Mouse (Mus musculus): ENCODE results near the gene Pgm2l1. TPM values are rescaled to one million over a fixed set of nuclear protein-coding genes. Genes with fewer than 3 reads are reported as not detected.

Pgm2l1 gene
- polyA plus RNA-seq, 1 experiment: 15.8 TPM

- Histone ChIP-seq H3K4me1 (replicated peaks; ENCODE audit: control insufficient read depth, insufficient read depth, low read length) (peaks cover 2% of the 10 kb centered on the region; the same call in 1 of the 2 replicates), H3K27me3 (ENCODE audit: control insufficient read depth, insufficient read depth, low read length) (no peaks in the 10 kb centered on the region), H3K4me3 (ENCODE audit: control insufficient read depth, insufficient read depth, low read length) (no peak overlapping the region), H3K27ac (ENCODE audit: control insufficient read depth, insufficient read depth, low read length) (no peak overlapping the region), H3K36me3 (ENCODE audit: control insufficient read depth, insufficient read depth, low read length) (no peaks in the 10 kb centered on the region)
- DNase-seq: peak; percentile 59
- TF ChIP-seq CTCF (IDR thresholded peaks at IDR 0.05; ENCODE audit: borderline replicate concordance, control insufficient read depth, extremely low read depth, insufficient read depth, low read length, poor library complexity): no peak
- WGBS: 50% methylated on average over 7 of the region's 7 CpGs
Observed at GRCm38 (mm10) chr7:100234264-100234885, 7.2 kb downstream of the Pgm2l1 start.

- no peak overlapping the region for H3K27ac ChIP-seq (ENCODE audit: control insufficient read depth, insufficient read depth, low read length)
- peaks cover 2% of the 10 kb centered on the region; the same call in 1 of the 2 replicates for H3K4me1 ChIP-seq (replicated peaks; ENCODE audit: control insufficient read depth, insufficient read depth, low read length)
- 82% methylated on average over 1 of the region's 1 CpGs for WGBS
- TF ChIP-seq CTCF (IDR thresholded peaks at IDR 0.05; ENCODE audit: borderline replicate concordance, control insufficient read depth, extremely low read depth, insufficient read depth, low read length, poor library complexity) (no peak), POLR2A (IDR thresholded peaks at IDR 0.05; ENCODE audit: control insufficient read depth, extremely low read depth, insufficient read depth, low read length, poor library complexity) (no peak)
- H3K36me3 ChIP-seq (ENCODE audit: control insufficient read depth, insufficient read depth, low read length): no peaks in the 10 kb centered on the region
- no peaks in the 10 kb centered on the region for H3K27me3 ChIP-seq (ENCODE audit: control insufficient read depth, insufficient read depth, low read length)
- no peak overlapping the region for H3K4me3 ChIP-seq (ENCODE audit: control insufficient read depth, insufficient read depth, low read length)
- DNase-seq: no peak
Observed at GRCm38 (mm10) chr7:100238271-100238670, 11.1 kb downstream of the Pgm2l1 start.

DNA sequence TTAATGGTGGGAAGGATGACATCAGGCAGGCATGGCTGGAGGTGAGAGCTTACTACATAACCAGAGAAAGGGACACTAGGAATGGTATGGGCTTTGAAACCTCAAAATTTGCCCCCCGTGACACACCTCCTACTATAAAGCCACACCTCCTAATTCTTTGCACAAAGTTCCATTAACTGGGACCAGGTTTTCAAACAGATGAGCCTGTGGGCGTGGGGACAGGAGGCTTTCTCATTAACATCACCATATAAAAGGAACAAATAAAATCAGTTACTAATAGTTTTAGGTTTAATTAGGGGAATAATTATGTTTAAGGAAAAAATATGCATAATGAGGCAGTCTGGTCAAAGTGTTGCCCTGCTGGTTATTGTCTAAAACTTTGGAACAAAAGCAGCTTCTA, 13.4 kb downstream of the Pgm2l1 start:
- Histone ChIP-seq H3K4me1 (replicated peaks; ENCODE audit: control insufficient read depth, insufficient read depth, low read length) (no peaks in the 10 kb centered on the region), H3K36me3 (ENCODE audit: control insufficient read depth, insufficient read depth, low read length) (no peaks in the 10 kb centered on the region), H3K27me3 (ENCODE audit: control insufficient read depth, insufficient read depth, low read length) (no peaks in the 10 kb centered on the region), H3K4me3 (ENCODE audit: control insufficient read depth, insufficient read depth, low read length) (no peak overlapping the region), H3K27ac (ENCODE audit: control insufficient read depth, insufficient read depth, low read length) (no peak overlapping the region)
- TF ChIP-seq POLR2A (IDR thresholded peaks at IDR 0.05; ENCODE audit: control insufficient read depth, extremely low read depth, insufficient read depth, low read length, poor library complexity): no peak
- no peak for TF ChIP-seq CTCF (IDR thresholded peaks at IDR 0.05; ENCODE audit: borderline replicate concordance, control insufficient read depth, extremely low read depth, insufficient read depth, low read length, poor library complexity)
- no peak for DNase-seq
- 93% methylated on average over 2 of the region's 2 CpGs for WGBS

DNA sequence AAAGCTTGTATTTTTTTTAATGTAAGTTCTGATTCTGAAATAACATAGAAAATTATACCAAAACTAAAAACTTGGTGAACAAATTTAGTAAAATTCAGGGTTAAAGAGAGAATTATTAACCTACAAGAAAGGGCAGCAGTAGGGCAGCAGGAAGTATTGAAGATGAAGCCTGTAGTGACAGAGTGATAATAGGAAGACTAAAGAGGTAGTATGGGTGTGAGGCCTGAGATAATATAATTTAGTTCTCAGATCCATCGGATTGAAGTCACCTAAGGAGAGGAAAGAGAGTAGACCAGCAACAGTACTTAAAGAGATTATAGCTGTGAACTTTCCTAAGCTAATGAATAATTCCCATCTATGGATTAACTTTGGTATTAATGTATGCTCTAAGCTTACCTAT, 15.8 kb downstream of the Pgm2l1 start:
- Histone ChIP-seq H3K27ac (ENCODE audit: control insufficient read depth, insufficient read depth, low read length) (no peak overlapping the region), H3K27me3 (ENCODE audit: control insufficient read depth, insufficient read depth, low read length) (no peaks in the 10 kb centered on the region), H3K4me3 (ENCODE audit: control insufficient read depth, insufficient read depth, low read length) (no peak overlapping the region), H3K4me1 (replicated peaks; ENCODE audit: control insufficient read depth, insufficient read depth, low read length) (no peaks in the 10 kb centered on the region), H3K36me3 (ENCODE audit: control insufficient read depth, insufficient read depth, low read length) (no peaks in the 10 kb centered on the region)
- WGBS: 90% methylated on average over 1 of the region's 1 CpGs
- TF ChIP-seq CTCF (IDR thresholded peaks at IDR 0.05; ENCODE audit: borderline replicate concordance, control insufficient read depth, extremely low read depth, insufficient read depth, low read length, poor library complexity): no peak
- no peak for TF ChIP-seq POLR2A (IDR thresholded peaks at IDR 0.05; ENCODE audit: control insufficient read depth, extremely low read depth, insufficient read depth, low read length, poor library complexity)
- DNase-seq: no peak

- Histone ChIP-seq H3K4me3 (ENCODE audit: control insufficient read depth, insufficient read depth, low read length) (no peak overlapping the region), H3K36me3 (ENCODE audit: control insufficient read depth, insufficient read depth, low read length) (no peaks in the 10 kb centered on the region), H3K27ac (ENCODE audit: control insufficient read depth, insufficient read depth, low read length) (no peak overlapping the region), H3K4me1 (replicated peaks; ENCODE audit: control insufficient read depth, insufficient read depth, low read length) (no peaks in the 10 kb centered on the region), H3K27me3 (ENCODE audit: control insufficient read depth, insufficient read depth, low read length) (no peaks in the 10 kb centered on the region)
- WGBS: 95% methylated on average over 4 of the region's 4 CpGs
- TF ChIP-seq POLR2A (IDR thresholded peaks at IDR 0.05; ENCODE audit: control insufficient read depth, extremely low read depth, insufficient read depth, low read length, poor library complexity) (no peak), CTCF (IDR thresholded peaks at IDR 0.05; ENCODE audit: borderline replicate concordance, control insufficient read depth, extremely low read depth, insufficient read depth, low read length, poor library complexity) (no peak)
- DNase-seq: no peak
Observed at GRCm38 (mm10) chr7:100244225-100244624, 17.0 kb downstream of the Pgm2l1 start.

DNA sequence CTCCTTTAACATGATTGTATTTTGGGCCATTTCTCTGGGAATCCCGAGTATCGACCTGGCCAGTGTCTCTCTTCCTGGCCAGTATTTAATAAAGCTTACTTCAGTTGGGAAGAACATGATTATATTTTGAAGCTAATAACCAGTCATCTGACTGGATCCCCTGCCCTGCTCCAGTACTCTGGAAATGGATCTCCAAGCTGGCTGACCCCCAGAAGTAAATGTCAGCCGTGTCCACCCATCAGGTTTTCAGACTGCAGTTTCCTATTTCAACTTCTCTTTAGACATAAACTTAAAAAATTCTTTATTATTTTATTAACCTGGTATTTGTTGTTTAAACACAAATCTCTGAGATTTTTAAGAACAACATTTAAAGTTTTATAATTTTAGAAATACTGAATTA, 18.0 kb downstream of the Pgm2l1 start:
- H3K27ac ChIP-seq (ENCODE audit: control insufficient read depth, insufficient read depth, low read length): no peak overlapping the region
- WGBS: 95% methylated on average over 3 of the region's 3 CpGs
- no peaks in the 10 kb centered on the region for H3K36me3 ChIP-seq (ENCODE audit: control insufficient read depth, insufficient read depth, low read length)
- TF ChIP-seq CTCF (IDR thresholded peaks at IDR 0.05; ENCODE audit: borderline replicate concordance, control insufficient read depth, extremely low read depth, insufficient read depth, low read length, poor library complexity) (no peak), POLR2A (IDR thresholded peaks at IDR 0.05; ENCODE audit: control insufficient read depth, extremely low read depth, insufficient read depth, low read length, poor library complexity) (no peak)
- no peak overlapping the region for H3K4me3 ChIP-seq (ENCODE audit: control insufficient read depth, insufficient read depth, low read length)
- DNase-seq: no peak
- H3K27me3 ChIP-seq (ENCODE audit: control insufficient read depth, insufficient read depth, low read length): no peaks in the 10 kb centered on the region
- H3K4me1 ChIP-seq (replicated peaks; ENCODE audit: control insufficient read depth, insufficient read depth, low read length): no peaks in the 10 kb centered on the region

GRCm38 (mm10) chr7:100250667-100251066, 23.5 kb downstream of the Pgm2l1 start:
- TF ChIP-seq CTCF (IDR thresholded peaks at IDR 0.05; ENCODE audit: borderline replicate concordance, control insufficient read depth, extremely low read depth, insufficient read depth, low read length, poor library complexity): no peak
- no peak for TF ChIP-seq POLR2A (IDR thresholded peaks at IDR 0.05; ENCODE audit: control insufficient read depth, extremely low read depth, insufficient read depth, low read length, poor library complexity)
- 98% methylated on average over 5 of the region's 5 CpGs for WGBS
- Histone ChIP-seq H3K4me3 (ENCODE audit: control insufficient read depth, insufficient read depth, low read length) (no peak overlapping the region), H3K27ac (ENCODE audit: control insufficient read depth, insufficient read depth, low read length) (no peak overlapping the region), H3K4me1 (replicated peaks; ENCODE audit: control insufficient read depth, insufficient read depth, low read length) (no peaks in the 10 kb centered on the region), H3K36me3 (ENCODE audit: control insufficient read depth, insufficient read depth, low read length) (peaks cover 32% of the 10 kb centered on the region), H3K27me3 (ENCODE audit: control insufficient read depth, insufficient read depth, low read length) (no peaks in the 10 kb centered on the region)
- no peak for DNase-seq
